Mouse (Mus musculus) myocyte (in vitro differentiated cells): ENCODE measurements around the gene Gstcd.

Experiments used
- MAX ChIP-seq: IDR thresholded peaks from one replicate; pipeline ENCODE4 v1.6.1; 2011; ENCODE audit warnings: low read depth, mild to moderate bottlenecking, control low read depth
- POLR2A ChIP-seq: IDR thresholded peaks from one replicate; pipeline ENCODE4 v1.6.1; 2011; ENCODE audit warnings: low read depth, mild to moderate bottlenecking, control low read depth, moderate library complexity; ENCODE audit not compliant: insufficient read length
- POLR2AphosphoS2 ChIP-seq: IDR thresholded peaks from one replicate; pipeline ENCODE4 v1.6.1; 2011; ENCODE audit warnings: low read depth, control low read depth; ENCODE audit not compliant: insufficient read length
- SRF ChIP-seq: IDR thresholded peaks from one replicate; pipeline ENCODE4 v1.6.1; 2011; ENCODE audit warnings: low read depth; ENCODE audit not compliant: control insufficient read depth, insufficient read length
- TCF12 ChIP-seq: IDR thresholded peaks from one replicate; pipeline ENCODE4 v1.6.1; 2011; ENCODE audit warnings: mild to moderate bottlenecking, control low read depth; ENCODE audit not compliant: poor library complexity, insufficient read depth, severe bottlenecking

DNA sequence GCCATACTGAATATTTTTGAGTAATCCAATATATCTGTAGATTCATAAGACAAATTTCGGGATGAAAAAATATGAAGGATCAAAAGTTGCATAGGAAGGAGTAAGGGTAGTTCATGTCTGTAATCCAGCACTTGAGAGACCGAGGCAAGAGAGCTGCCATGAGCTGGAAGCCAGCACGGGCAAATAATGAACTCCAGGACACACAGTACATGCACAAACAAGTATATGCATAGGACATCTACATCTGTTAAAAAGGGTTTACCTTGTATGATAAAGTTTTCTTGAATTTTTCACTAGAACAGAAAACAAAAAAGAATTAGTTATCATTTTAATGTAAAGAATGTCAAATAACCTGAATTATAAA is 95.9 kb downstream of the Gstcd start:
- no peak for TF ChIP-seq POLR2A
- no peak for TF ChIP-seq MAX
- TF ChIP-seq TCF12 = no peak
- TF ChIP-seq POLR2AphosphoS2 = no peak
- TF ChIP-seq SRF = no peak
